Mouse (Mus musculus) mouse trophoblast stem cell (cell line): ENCODE results near the gene Zfp992.
"Not testable (repeated sequence)": the region's sequence is repeated elsewhere in the genome, so short reads cannot be mapped to it uniquely, and the experiment has no call there.

Experiments used
- in situ Hi-C, 2 experiments: fragments of 300-500 bp; cut with MseI, MboI; formaldehyde crosslinking; loops; 2 replicates in 1 of 2; 3 replicates in 1 of 2; pipeline ENCODE4 v1.15.1; 2025

The Zfp992 gene

GRCm38 (mm10) chr4:146448950-146449349 lies at the start of gene Zfp992:
Gene Zfp992, plus strand, starts transcription at chr4:146449023.
- in situ Hi-C loops, result not testable (repeated sequence)

DNA sequence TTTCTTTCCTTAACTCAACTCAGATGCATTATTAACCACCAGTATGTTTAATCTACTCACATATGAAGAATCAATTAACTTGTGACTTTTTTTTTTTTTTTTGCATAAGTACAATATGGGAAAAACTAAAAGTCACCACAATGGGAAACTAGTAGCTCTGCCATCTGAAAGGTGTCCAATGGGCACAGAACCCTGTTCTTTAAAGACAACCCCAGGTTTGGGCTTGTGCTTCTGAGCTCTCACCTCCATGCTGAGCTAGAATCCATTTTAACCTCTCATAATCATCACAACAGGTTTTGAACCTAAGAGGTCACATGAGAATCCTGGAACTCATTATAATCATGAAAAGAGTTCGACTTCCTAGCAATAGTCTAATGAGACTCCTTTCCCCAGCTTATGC lies 19.4 kb upstream of the Zfp992 start:
- in situ Hi-C loops, result not testable (repeated sequence)

GRCm38 (mm10) chr4:146430876-146431275 lies 17.9 kb upstream of the Zfp992 start:
- in situ Hi-C loops, result not testable (repeated sequence)

DNA sequence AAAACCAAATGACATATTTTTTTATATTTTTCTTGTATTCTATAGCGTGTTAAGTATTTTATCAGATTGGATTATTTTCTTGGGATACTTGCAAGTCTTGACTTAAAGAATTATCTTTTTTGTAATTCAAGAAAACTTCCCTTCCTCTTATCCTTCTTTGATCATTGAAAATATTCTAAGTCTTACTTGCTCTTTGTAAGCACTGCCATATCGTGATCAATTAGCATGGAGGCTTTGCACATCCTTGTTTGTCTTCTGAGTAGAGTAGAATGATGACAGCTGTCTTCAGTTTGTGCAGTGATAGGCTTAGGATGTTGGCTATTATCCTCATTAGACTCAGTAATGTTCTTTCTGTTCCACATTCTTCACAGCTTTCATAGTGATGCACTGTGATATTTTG lies 13.3 kb upstream of the Zfp992 start:
- in situ Hi-C loops, result not testable (repeated sequence)

GRCm38 (mm10) chr4:146437256-146437655 lies 11.6 kb upstream of the Zfp992 start:
- in situ Hi-C loops, result not testable (repeated sequence)

GRCm38 (mm10) chr4:146444345-146444744 lies 4.5 kb upstream of the Zfp992 start:
- in situ Hi-C loops, result not testable (repeated sequence)

DNA sequence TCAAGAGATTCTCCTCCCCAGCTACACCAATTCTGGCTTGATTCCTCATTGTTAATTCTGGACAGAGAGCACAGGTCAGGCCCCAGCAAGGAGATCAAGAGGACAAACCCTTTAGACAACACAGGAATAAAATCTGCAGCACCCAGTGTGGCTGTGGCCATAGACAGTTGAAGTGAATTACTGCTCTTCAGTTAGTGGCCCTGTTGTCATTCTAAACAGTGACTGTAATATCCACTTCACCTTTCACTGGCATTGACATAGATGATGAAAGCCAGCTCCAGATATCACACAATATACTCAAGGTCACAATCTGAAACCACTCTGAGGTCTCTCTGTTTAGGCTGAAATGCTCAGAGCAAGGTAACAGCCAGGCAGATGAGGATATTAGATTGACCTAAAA lies 3.7 kb upstream of the Zfp992 start:
- in situ Hi-C loops, result not testable (repeated sequence)

- in situ Hi-C loops, result not testable (repeated sequence)
Measured at GRCm38 (mm10) chr4:146446135-146446534, 2.7 kb upstream of the Zfp992 start.

DNA sequence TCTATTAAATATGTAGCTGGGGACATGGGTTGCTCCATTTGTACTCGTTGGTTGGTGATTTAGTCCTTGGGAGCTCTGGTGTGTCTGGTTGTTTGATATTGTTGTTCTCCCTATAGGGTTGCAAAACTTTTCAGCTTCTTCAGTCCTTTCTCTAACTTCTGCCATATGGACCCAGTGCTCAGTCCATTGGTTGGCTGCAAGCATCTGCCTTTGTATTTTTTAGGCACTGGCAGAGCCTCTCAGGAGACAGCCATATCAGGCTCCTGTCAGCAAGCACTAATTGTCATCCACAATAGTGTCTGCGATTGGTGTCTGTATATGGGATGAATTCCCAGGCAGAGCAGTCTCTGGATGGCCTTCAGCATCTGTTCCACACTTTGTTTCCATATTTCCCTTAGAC lies 1.8 kb upstream of the Zfp992 start:
- in situ Hi-C loops, result not testable (repeated sequence)

DNA sequence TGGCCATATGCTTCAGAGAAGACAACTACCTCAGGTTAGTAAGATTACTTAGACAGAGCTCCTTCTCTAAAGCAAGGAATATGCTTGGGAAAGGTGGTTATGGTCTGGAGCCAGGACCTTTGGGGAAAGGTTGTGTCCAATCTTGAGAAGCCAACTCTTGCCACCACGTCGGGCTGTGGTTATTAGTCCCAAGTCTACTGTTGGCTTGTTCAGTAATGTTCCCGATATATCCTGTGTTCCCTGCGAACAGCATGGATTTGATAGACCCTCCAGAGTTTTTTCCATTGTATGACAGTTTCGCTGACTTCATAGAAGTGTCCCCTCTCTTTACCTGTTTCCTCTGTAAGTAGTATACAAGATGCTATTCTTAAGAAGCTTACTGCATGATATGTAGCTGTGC lies 888 bp downstream of the Zfp992 start:
- in situ Hi-C loops, result not testable (repeated sequence)

DNA sequence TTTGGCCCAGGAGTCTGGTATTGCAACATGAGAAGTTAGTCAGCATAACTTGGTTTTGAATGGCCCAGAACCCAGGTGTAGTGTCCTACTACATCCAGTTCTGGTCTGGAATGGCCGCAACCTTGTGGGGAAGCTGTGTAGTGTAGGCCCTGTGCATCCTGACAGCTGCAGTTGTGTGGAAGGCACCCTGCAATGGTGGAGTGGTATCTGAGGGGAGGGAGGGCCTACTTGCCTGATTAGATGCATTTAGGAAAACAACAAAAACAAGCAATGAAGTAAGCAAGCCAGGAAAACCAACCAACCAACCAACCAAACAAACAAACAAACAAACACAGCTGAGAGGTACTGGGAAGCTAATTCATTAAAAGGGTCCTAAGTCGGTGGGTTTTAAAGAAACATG lies 3.8 kb downstream of the Zfp992 start:
- in situ Hi-C loops, result not testable (repeated sequence)

GRCm38 (mm10) chr4:146454170-146454569 lies 5.3 kb downstream of the Zfp992 start:
- in situ Hi-C loops, result not testable (repeated sequence)

DNA sequence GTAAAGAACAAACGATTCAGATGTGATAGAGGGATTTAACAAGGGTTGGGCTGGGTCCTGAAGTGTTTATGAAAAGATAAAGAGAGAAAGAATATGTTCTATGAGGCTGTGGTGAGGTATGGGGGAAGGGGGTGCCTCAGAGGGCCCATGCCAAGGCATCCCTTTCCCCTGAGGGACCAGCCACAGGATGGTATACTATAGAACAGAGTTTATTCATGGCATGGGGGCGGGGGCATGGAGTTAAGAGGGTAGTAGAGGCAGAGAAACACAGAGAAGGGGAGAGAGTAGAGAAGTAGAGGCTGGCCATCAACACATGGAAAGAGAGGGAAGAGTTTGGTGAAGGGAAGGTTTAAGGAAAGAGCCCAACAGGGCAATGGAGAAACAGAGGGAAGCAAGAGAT lies 6.1 kb downstream of the Zfp992 start:
- in situ Hi-C loops, result no loop called here

- in situ Hi-C loops, result no loop called here
Measured at GRCm38 (mm10) chr4:146455321-146455721, 6.5 kb downstream of the Zfp992 start.

DNA sequence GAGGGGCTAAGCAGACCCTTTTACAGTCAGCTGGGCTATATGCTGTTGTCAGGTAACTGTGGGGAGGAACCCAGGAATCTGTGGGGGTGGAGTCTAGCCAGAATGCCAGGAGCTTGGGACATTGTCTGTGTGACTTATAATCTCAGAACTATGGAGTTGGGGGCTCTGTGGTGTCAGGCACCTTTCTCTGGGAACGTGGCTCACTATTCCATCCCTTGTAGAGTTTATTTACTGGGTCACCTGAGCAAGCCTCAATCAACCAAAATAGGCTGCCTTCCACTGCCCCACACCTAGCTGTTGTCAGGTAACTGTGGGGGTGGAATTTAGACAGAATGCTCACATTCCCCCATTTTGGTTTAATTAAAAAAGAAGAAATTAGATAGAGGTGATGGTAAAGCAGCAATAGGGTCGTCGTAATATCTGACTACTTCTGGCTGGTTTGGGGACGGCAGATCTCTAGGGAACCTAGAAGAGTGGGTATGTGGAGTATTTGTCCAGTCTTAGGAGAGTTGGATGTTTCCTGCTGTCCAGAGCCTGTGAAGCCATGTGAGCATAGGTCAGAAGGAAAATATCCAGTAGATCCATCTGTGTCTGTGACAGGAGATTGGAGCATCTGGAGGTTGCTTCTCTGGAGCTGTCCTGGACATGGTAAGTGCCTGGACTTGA lies 7.4 kb downstream of the Zfp992 start:
- in situ Hi-C loops, result no loop called here

GRCm38 (mm10) chr4:146457126-146457525 lies 8.3 kb downstream of the Zfp992 start:
- in situ Hi-C loops, result no loop called here

DNA sequence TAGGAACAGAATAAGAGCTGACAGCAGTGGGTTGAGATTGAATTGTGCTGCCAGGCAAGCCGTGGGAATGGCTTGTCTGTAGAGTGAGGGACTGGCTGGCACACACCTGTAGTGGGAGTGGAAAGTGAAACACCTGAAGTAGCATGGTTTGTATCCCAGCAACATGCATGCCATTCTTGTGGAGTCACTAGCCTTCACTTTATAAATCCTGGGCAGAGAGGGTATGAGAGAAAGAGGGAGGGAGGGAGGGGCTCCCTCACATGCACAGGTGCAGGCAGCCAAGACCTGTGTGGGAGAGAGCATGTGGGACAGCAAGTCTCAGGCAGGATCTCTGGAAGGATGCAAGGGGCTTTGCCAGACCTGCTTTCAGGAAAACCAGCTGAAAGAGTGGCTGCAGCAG lies 8.9 kb downstream of the Zfp992 start:
- in situ Hi-C loops, result no loop called here

DNA sequence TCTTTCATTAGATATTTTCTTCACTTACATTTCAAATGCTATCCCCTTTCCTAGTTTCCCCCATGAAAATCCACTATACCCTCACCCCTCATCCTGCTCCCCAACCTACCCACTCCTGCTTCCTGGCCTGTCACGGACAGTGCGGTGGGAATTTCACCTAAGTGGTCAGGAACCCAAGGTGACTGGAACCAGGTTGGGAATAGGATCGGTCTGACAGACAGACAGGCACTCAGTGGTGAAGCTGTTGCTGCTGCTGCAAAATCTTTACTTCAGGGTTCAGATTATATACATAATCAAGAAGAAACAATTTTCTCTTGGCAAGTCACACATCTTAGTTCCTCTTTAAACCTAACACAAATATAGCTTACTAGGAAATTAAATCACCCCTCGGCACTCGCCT lies 11.0 kb downstream of the Zfp992 start:
- in situ Hi-C loops, result not testable (repeated sequence)

DNA sequence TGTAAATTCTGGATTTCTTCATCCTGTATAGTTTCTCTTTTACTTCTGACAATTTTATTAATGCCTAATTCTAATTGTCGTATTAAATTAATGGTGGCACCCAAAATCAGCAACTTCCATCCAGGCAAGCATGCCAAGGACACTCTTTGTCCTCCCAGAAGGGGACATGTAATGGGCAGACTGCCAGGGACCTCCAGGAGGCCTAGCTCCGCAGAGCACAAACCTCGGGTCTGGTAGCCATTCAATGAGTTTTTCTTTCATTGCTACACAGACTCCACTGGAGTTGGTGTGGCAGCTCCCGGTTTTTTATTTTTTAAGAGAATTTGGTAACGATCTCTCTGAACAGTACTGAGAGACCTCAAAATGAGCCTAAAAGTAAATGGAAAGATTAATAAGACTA lies 11.9 kb downstream of the Zfp992 start:
- in situ Hi-C loops, result not testable (repeated sequence)

GRCm38 (mm10) chr4:146463649-146464351 lies 15.0 kb downstream of the Zfp992 start:
- in situ Hi-C loops, result not testable (repeated sequence)

- in situ Hi-C loops, result not testable (repeated sequence)
Measured at GRCm38 (mm10) chr4:146469984-146470383, 21.2 kb downstream of the Zfp992 start.

GRCm38 (mm10) chr4:146474181-146474580 lies 25.4 kb downstream of the Zfp992 start:
- in situ Hi-C loops, result not testable (repeated sequence)
